Mouse (Mus musculus) bone marrow, adult 2 months (tissue): ENCODE measurements around the gene Rae1. TPM values are rescaled to one million over a fixed set of nuclear protein-coding genes. Genes with fewer than 3 reads are reported as not detected.
A peak's percentile ranks its signal among the peaks of the same experiment; 100 is the strongest.

Experiments used
- H3K27ac ChIP-seq: fragments of 200-500 bp; 2 replicates; pipeline ENCODE4 v1.5.1; 2012; ENCODE audit warnings: low read depth, mild to moderate bottlenecking, control low read depth, inconsistent platforms, low read length; ENCODE audit not compliant: control insufficient read depth, poor library complexity, insufficient read depth
- H3K4me1 ChIP-seq: fragments of 200-500 bp; 2 replicates; pipeline ENCODE4 v1.6.1; 2011; ENCODE audit warnings: low read length; ENCODE audit not compliant: control insufficient read depth, insufficient read depth
- H3K4me3 ChIP-seq: fragments of 200-500 bp; replicated peaks from 2 replicates; pipeline ENCODE3; 2011; ENCODE audit warnings: mild to moderate bottlenecking, low read depth, low read length, control low read depth; ENCODE audit not compliant: control insufficient read depth
- CTCF ChIP-seq: fragments of 200-500 bp; IDR thresholded peaks from 2 replicates; pipeline ENCODE4 v1.5.1; 2011; ENCODE audit warnings: low read length, control low read depth; ENCODE audit not compliant: control insufficient read depth, insufficient read depth
- POLR2A ChIP-seq: fragments of 200-500 bp; IDR thresholded peaks from 2 replicates; pipeline ENCODE4 v1.6.1; 2011; ENCODE audit warnings: low read depth, mild to moderate bottlenecking, control low read depth, low read length, borderline replicate concordance; ENCODE audit not compliant: control insufficient read depth
- WGBS: fragments of 180-500 bp; shearing (Covaris S2); methylation state at CpG from one replicate; pipeline ENCODE4 v1.1.7; 2018; 5-methylcytosine and 5-hydroxymethylcytosine counted together
- polyA plus RNA-seq: library from polyadenylated mRNA; stranded (reverse); fragments of >200 nt; gene quantifications from 2 replicates; pipeline ENCODE4 v1.2.4, GENCODE M21; 2011; ENCODE audit warnings: low replicate concordance; ENCODE audit not compliant: missing spikeins, insufficient read depth, insufficient read length

The Rae1 gene
- polyA plus RNA-seq, 1 experiment: 61.5 TPM

GRCm38 (mm10) chr2:173033531-173033930 lies 33.6 kb downstream of the Rae1 start:
- WGBS: 67% methylated on average over 13 of the region's 13 CpGs
- no peak overlapping the region for H3K4me3 ChIP-seq
- TF ChIP-seq POLR2A: peak; percentile 33; the same call in 1 of the 2 replicates
- TF ChIP-seq CTCF: no peak
- H3K27ac ChIP-seq: peak overlapping the region; percentile 73
- peaks cover 27% of the 10 kb centered on the region for H3K4me1 ChIP-seq

GRCm38 (mm10) chr2:173034998-173035397 lies 35.1 kb downstream of the Rae1 start:
- peak overlapping the region; percentile 97 for H3K27ac ChIP-seq
- no peak overlapping the region for H3K4me3 ChIP-seq
- WGBS: 17% methylated on average over 4 of the region's 4 CpGs
- H3K4me1 ChIP-seq: peaks cover 26% of the 10 kb centered on the region
- TF ChIP-seq POLR2A (0 out of 2 replicates have a peak, but pooled peaks have one; percentile 23), CTCF (no peak)

GRCm38 (mm10) chr2:173035653-173036052 lies 35.7 kb downstream of the Rae1 start:
- peaks cover 20% of the 10 kb centered on the region for H3K4me1 ChIP-seq

GRCm38 (mm10) chr2:173036055-173036454 lies 36.1 kb downstream of the Rae1 start:
- WGBS: 77% methylated on average over 5 of the region's 5 CpGs
- peak overlapping the region; percentile 97 for H3K27ac ChIP-seq
- no peak for TF ChIP-seq CTCF
- no peak for TF ChIP-seq POLR2A
- peaks cover 20% of the 10 kb centered on the region for H3K4me1 ChIP-seq
- H3K4me3 ChIP-seq: no peak overlapping the region

More at GRCm38 (mm10) chr2:173035653-173036052, 35.7 kb downstream of the Rae1 start:
- 53% methylated on average over 5 of the region's 5 CpGs for WGBS
- no peak overlapping the region for H3K4me3 ChIP-seq
- H3K27ac ChIP-seq: peak overlapping the region; percentile 97
- no peak for TF ChIP-seq CTCF
- no peak for TF ChIP-seq POLR2A

- peaks cover 17% of the 10 kb centered on the region for H3K4me1 ChIP-seq
- H3K27ac ChIP-seq: peak overlapping the region; percentile 97
- 24% methylated on average over 4 of the region's 4 CpGs for WGBS
- H3K4me3 ChIP-seq: no peak overlapping the region
- no peak for TF ChIP-seq CTCF
- no peak for TF ChIP-seq POLR2A
These were observed 36.7 kb downstream of the Rae1 start for GRCm38 (mm10) chr2:173036611-173037010.

GRCm38 (mm10) chr2:173037347-173037746 lies 37.4 kb downstream of the Rae1 start:
- H3K4me1 ChIP-seq: peaks cover 19% of the 10 kb centered on the region
- TF ChIP-seq POLR2A: no peak
- TF ChIP-seq CTCF: no peak
- H3K4me3 ChIP-seq: no peak overlapping the region
- 48% methylated on average over 5 of the region's 5 CpGs for WGBS
- peak overlapping the region; percentile 97 for H3K27ac ChIP-seq

- Histone ChIP-seq H3K27ac (peak overlapping the region; percentile 97), H3K4me1 (peaks cover 19% of the 10 kb centered on the region), H3K4me3 (peak overlapping the region; percentile 17)
- WGBS: 42% methylated on average over 7 of the region's 7 CpGs
- TF ChIP-seq POLR2A (peak; percentile 49; the same call in 1 of the 2 replicates), CTCF (peak; percentile 47; the same call in 1 of the 2 replicates)
These were observed 38.1 kb downstream of the Rae1 start for GRCm38 (mm10) chr2:173037827-173038607.

- Histone ChIP-seq H3K27ac (no peak overlapping the region; the same call in none of the 2 replicates), H3K4me3 (no peak overlapping the region), H3K4me1 (peaks cover 17% of the 10 kb centered on the region)
- TF ChIP-seq POLR2A (no peak), CTCF (no peak)
- WGBS: 49% methylated on average over 4 of the region's 4 CpGs
These were observed 39.1 kb downstream of the Rae1 start for GRCm38 (mm10) chr2:173039041-173039440.

GRCm38 (mm10) chr2:173040803-173041202 lies 40.9 kb downstream of the Rae1 start:
- H3K27ac ChIP-seq: peak overlapping the region; percentile 35; the same call in 1 of the 2 replicates
- no peak overlapping the region for H3K4me3 ChIP-seq
- WGBS: 52% methylated on average over 3 of the region's 3 CpGs
- peaks cover 17% of the 10 kb centered on the region for H3K4me1 ChIP-seq
- no peak for TF ChIP-seq CTCF
- TF ChIP-seq POLR2A: no peak
